Mouse (Mus musculus): ENCODE measurements around the gene Sf3b4.
"Not testable (repeated sequence)": the region's sequence is repeated elsewhere in the genome, so short reads cannot be mapped to it uniquely, and the experiment has no call there.

Gene Sf3b4

DNA sequence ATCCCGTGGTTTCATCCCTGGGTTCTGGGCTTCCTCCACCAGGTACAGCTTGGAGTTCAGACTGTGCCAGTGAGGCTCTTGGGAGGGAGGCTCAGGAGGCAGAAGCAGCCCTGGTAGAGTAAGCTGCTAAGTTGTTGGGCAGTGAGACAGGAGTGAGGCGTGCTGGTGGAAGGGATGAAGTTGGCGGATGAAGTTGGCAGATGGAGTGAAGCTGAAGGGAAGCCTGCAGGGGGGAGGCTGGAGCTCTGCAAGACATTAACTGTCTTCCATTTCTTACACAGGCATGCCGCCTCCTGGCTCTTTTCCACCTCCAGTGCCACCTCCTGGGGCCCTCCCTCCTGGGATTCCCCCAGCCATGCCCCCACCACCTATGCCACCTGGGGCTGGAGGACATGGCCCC, 1.9 kb downstream of the Sf3b4 start:
- peak; percentile 58 for DNase-seq (ENCODE audit: low spot score)

- no peak for DNase-seq (ENCODE audit: low spot score)
Measured at GRCm38 (mm10) chr3:96175251-96175650, 3.1 kb downstream of the Sf3b4 start.

DNA sequence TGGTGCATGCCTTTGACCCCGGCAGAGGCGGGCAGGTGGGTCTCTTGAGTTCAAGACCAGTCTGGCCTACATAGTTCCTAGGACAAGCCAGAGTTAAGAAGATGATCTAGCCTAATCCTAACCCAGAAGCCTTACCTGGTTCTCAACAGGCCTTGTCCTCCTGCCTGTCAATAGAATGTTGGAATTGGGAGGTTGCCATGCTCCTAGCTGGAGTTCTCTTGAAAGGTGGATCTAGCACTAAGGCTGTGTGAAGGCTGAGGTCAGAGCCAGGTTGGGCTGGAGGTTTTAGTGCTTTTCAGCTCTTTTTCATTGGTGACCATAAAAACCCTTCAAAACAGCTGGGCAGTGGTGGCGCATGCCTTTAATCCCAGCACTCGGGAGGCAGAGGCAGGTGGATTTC, 6.3 kb downstream of the Sf3b4 start:
- no peak for DNase-seq (ENCODE audit: low spot score)

- DNase-seq (ENCODE audit: low spot score) = no peak
Measured at GRCm38 (mm10) chr3:96178902-96179301, 6.8 kb downstream of the Sf3b4 start.

DNA sequence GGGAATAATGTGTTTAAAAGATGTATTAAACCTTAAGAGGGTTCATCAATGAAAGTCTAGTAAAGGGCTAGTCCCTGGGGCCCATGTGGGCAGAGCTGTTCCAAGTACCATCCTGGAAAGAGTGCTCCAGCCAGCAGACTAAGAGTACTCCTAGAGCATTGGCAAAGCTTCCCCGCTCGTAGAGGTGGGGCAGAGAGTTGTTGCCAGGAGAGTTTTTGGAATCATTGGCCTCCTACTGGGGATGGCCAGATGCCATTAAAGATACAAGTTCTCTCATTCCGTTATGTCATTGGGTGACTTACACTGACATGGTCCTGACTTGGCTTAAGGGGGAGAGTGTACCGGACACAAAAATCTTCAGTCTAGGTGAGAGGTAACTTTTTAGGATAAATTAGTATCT, 7.4 kb downstream of the Sf3b4 start:
- peak; percentile 58 for DNase-seq (ENCODE audit: low spot score)

DNA sequence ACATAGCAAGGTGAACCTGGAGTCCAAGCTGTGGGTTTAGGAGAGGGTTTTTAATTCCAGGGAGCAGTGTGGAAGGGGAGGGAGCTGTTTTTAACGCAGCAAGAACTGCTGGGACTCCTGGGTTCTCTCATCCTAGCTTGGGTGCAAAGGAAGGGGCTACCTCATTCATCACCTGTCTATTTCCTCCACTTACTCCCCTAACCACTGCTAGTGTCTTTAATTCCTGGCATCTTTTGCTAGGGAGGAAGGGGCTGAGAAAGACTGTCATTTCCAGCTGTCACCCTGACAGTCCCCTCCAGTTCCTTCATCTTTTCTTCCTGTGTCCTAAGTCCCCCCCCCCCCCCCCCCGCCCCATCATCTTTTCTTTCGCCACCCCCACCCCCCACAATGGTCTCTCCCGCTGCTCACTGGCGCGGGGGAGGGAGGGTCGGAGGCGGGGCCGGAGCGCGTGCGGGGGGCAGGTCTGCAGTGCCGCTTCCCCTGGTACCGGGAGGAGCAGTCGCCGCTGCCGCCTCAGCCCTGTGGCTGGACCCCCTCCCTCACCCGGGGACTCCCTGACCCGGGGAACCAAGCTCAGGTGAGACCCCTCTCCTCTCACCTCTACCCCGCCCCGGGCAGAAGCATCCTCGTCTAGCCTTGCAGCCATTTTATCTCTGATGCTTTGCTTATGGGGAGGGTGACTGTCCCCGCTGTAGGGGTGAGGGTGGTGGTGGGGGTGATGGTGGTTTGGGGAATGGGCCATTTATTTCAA, 8.8 kb downstream of the Sf3b4 start, which contains the start of gene Sv2a:
Gene Sv2a, plus strand, starts transcription at position 425 of the 751 bp plus-strand sequence.
- peak; percentile 46 for DNase-seq (ENCODE audit: low spot score)

DNA sequence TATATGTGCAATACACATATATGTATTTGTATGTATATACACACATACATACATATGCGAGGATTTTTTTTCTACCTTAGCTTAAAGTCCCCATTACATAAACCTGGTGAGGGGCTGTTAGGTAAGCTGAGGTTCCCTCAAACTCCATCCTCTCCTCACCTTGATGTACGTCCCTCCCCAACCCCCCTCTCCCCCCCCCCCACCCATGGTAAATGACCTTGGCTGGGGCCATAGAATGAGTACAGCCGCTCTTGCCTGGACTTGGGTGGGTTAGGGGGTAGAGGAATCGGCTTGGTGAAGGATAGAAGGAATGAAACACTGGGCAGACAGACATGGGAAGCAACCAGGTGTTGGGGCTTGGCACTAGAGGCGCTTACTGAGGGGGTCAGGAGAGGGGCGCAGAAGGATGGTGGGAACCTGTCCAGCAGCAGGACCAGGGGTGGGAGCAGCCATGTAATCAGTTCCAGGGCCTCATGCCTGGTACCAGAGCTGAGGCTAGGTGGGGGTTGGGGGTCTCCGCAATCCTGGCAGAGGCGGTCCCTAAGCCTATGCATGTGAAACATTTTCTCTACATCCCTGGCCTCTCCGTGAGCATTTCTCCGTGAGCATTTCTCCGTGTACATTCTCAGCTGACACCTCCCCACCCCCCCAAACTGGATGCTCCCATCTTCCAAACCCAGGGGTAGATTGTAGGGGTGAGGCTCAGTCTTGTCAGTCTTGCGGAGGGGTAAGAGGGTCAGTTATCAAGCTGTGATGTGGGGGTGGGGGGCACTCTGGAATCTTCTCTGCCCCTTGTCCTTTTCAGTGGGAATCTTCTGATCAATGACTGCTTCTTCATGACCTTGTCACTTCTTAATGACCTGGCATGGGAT, 9.6 kb downstream of the Sf3b4 start:
- DNase-seq (ENCODE audit: low spot score) = no peak

- no peak for DNase-seq (ENCODE audit: low spot score)
Measured at GRCm38 (mm10) chr3:96182382-96182776, 10.2 kb downstream of the Sf3b4 start.

GRCm38 (mm10) chr3:96192977-96193376, 20.8 kb downstream of the Sf3b4 start:
- no peak for DNase-seq (ENCODE audit: low spot score)

DNA sequence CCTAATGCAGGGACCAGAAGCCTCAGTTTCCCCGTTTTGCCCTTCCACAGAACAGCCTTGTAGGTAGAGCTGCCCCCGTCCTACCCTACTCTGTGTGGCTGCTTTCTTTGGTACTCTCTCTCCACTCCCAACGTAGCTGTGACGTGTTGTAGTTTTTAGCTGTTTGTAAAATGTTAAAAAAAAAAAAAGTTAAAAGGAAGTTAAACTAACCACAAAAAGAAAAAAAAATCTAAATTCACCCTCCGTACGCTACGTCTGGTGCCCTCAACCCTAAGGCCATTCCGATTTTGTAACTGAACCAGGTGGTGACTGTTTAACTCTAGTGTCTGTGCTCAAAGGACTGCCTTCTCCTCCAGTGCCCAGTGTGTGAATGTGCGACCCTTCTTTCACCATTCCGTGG, 22.8 kb downstream of the Sf3b4 start:
- DNase-seq (ENCODE audit: low spot score) = no peak

DNA sequence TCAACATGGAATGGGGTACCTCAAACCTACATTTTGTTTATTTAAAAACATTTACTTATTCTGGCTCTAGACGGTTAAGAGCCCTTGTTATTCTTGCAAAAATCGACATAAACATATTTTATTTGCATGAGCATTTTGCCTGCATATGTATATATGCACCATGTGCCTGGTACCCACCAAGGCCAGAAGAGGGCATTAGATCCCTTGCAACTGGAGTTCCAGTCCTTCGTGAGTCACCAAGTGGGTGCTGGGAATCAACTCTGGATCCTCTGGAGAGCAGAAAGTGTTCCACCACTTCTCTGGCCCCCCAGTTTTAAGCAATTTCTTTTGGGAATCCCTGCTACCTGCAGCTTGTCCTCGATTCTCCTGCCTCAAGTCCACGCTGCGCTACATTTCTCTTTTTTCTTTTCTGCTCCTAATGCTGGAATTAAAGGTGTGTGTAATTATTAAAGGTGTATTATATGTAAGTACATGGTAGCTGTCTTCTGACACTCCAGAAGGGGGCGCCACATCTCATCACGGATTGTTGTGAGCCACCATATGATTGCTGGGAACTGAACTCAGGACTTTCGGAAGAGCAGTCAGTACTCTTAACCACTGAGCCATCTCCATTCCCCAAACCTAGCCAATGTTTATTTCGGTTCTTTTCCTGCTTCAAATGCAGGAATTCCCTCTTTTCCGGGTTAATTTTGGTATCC, 23.6 kb downstream of the Sf3b4 start:
- no peak for DNase-seq (ENCODE audit: low spot score)

- DNase-seq (ENCODE audit: low spot score) = no peak
Measured at GRCm38 (mm10) chr3:96196437-96197128, 24.5 kb downstream of the Sf3b4 start.

- DNase-seq (ENCODE audit: low spot score) = peak; percentile 93
Measured at GRCm38 (mm10) chr3:96197129-96197749, 25.1 kb downstream of the Sf3b4 start.

DNA sequence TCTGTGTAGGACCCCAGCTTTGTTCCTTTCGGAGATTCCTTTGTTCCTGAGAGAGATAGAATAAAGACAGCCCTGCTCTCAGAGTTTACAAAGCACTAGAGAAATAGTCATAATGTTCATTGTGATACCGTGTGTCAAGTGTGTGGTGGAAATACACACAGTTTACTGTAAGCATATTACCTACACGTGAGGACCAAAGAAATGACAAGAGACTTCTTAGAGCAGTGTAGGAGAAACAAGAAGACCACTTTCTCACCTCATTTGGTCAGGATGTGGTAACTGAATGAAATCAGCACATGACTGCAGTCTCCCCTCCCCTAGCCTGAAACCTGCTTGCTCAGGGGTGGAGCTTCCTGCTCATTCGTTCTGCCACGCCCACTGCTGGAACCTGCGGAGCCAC, 26.0 kb downstream of the Sf3b4 start:
- DNase-seq (ENCODE audit: low spot score) = peak; percentile 75

DNA sequence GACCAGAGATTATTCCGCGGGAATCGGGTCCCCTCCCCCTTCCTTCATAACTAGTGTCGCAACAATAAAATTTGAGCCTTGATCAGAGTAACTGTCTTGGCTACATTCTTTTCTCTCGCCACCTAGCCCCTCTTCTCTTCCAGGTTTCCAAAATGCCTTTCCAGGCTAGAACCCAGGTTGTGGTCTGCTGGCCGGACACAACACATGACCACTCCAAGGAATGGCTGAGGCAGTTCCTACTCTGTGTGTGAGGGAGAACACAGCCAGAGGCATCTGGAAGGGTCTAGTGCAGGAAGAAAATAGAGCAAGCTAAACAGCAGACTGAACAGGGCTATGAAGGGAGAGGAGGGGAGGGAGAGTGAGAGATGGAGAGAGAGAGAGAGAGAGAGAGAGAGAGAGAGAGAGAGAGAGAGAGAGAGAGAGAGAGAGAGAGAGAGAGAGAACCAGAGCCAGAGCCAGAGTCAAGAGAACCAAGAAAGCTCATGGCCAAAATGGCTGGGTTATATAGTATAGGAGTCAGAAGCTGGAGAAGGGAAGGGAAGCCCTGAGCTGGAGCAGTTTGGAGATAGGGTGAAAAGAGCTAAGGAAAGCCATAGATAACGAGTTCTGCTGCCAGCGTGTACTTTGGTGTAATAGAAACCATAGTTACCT, 26.6 kb downstream of the Sf3b4 start:
- not testable (repeated sequence) for DNase-seq (ENCODE audit: low spot score)

DNA sequence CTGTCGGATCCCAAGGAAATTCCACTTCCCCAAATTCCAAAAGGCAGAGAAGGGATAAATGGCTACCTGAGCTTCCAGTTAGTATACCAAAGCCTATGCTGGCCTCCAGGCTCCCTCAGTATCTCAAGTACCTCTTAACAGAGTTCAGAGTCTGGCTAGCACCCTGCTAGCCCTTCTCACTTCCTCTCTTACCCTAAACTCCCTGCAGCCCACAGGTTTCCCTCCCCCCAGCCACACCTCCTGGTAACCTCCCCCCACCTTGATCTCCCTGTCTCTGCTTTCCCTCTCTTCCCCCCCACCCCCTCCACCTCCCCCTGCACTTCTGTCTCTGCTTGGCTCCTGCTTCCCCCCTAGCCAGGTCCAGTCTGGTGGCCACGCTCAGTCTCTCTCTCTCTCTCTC, 27.6 kb downstream of the Sf3b4 start:
- no peak for DNase-seq (ENCODE audit: low spot score)

- DNase-seq (ENCODE audit: low spot score) = no peak
Measured at GRCm38 (mm10) chr3:96207819-96208218, 35.7 kb downstream of the Sf3b4 start.

DNA sequence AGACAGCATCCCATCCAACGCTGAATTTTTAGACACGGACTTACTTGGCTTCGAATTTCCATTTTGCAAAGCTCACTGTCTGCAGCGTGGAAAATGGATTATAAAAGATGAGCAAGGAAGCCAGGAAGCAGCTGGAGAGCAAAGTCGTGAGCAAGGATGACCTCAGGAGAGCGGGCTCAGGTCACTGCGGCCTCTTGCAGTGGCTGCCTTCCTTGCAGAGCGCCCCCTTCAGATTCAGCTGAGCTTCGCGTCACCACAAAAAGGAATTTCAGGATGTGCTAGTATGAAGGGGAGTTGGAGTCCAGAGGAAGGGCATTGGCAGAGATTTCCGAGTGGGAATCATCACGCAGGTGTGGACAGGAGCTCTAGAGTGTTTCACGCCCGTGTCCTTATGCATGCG, 37.1 kb downstream of the Sf3b4 start:
- DNase-seq (ENCODE audit: low spot score) = peak; percentile 83

DNA sequence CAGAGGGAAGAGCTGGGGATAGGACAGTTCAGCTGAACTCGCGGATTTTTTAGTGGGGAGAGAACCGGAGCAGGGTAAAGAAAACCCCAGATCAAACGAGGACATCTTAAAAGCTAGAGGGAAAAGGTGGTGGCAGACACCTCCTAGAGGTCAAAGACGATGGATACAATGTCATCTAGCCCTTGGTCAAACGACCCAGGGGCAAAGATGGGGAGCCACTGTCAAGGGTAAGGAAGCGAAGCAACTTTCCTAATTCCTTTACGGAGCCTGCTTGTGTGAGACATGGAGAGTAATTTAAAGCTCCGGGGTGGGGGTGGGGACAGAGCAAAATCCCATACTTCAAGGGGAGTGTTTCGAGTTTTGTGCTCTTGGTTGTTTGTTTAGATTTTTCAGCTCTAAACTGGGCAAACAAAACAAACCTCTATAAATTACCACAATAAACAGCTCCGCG, 47.1 kb downstream of the Sf3b4 start:
- DNase-seq (ENCODE audit: low spot score) = peak; percentile 63

DNA sequence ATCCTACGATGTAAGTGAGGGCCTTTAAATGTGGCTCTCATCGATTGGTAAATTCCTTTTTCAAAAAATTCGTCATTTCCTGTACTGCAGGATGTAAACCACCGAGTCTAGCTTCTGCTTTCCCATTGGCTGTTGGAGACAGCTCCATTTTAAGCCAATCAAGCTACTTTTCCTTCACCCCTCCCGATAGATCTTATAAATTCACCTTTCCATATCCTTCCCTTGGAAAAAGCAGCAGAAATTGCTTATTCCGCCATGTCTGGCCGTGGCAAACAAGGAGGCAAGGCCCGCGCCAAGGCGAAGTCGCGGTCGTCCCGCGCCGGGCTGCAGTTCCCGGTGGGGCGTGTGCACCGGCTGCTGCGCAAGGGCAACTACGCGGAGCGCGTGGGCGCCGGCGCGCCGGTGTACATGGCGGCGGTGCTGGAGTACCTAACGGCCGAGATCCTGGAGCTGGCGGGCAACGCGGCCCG, 47.6 kb downstream of the Sf3b4 start, which contains the start of the genes Bola1 and Hist2h2ab:
Gene Bola1, minus strand, starts transcription at position 49 of the 470 bp plus-strand sequence.
Gene Hist2h2ab, plus strand, starts transcription at position 205 of the 470 bp plus-strand sequence.
- peak; percentile 87 for DNase-seq (ENCODE audit: low spot score)

Measured in MN1 (cell line).